Mouse (Mus musculus) kidney, postnatal 25 days (tissue): ENCODE results near the gene E2f7.

Source experiments
- DNase-seq, 2 experiments: peaks; one replicate each; pipeline ENCODE4 v3.0.0; 2021; ENCODE audit warnings: mixed read lengths in 2 of 2

Gene E2f7

GRCm38 (mm10) chr10:110744686-110745639 is at the start of gene E2f7:
E2f7 (plus strand) TSS chr10:110745439.
- DNase-seq = peak; percentile 93 to 95

GRCm38 (mm10) chr10:110701276-110701675 is 44.0 kb upstream of the E2f7 start:
- no peak for DNase-seq

- DNase-seq = peak; percentile 45 to 54
These were observed 39.6 kb upstream of the E2f7 start for GRCm38 (mm10) chr10:110705672-110706071.

GRCm38 (mm10) chr10:110707390-110708113 is 37.7 kb upstream of the E2f7 start:
- DNase-seq = peak; percentile 55 to 79

- DNase-seq = no peak
These were observed 28.4 kb upstream of the E2f7 start for GRCm38 (mm10) chr10:110716887-110717286.

- no peak for DNase-seq
These were observed 18.8 kb upstream of the E2f7 start for GRCm38 (mm10) chr10:110726431-110726830.

- DNase-seq = peak; percentile 47 to 72
These were observed 17.4 kb upstream of the E2f7 start for GRCm38 (mm10) chr10:110727816-110728215.

GRCm38 (mm10) chr10:110733343-110733742 is 11.9 kb upstream of the E2f7 start:
- DNase-seq = peak; percentile 76 to 89

GRCm38 (mm10) chr10:110743701-110744100 is 1.5 kb upstream of the E2f7 start:
- DNase-seq = no peak

- no peak for DNase-seq
These were observed 1.1 kb upstream of the E2f7 start for GRCm38 (mm10) chr10:110744120-110744519.

GRCm38 (mm10) chr10:110745640-110746032 is 397 bp downstream of the E2f7 start:
- no peak for DNase-seq

GRCm38 (mm10) chr10:110749081-110749480 is 3.8 kb downstream of the E2f7 start:
- no peak for DNase-seq

- no peak for DNase-seq
These were observed 4.5 kb downstream of the E2f7 start for GRCm38 (mm10) chr10:110749510-110750305.

- no peak for DNase-seq
These were observed 7.6 kb downstream of the E2f7 start for GRCm38 (mm10) chr10:110752849-110753248.

- no peak for DNase-seq
These were observed 10.3 kb downstream of the E2f7 start for GRCm38 (mm10) chr10:110755556-110755955.

- no peak for DNase-seq
These were observed 11.1 kb downstream of the E2f7 start for GRCm38 (mm10) chr10:110756271-110756793.

GRCm38 (mm10) chr10:110760552-110760951 is 15.3 kb downstream of the E2f7 start:
- peak; percentile 60 to 61 for DNase-seq

- peak in 1 of 2 experiments; percentile 11 for DNase-seq
These were observed 17.1 kb downstream of the E2f7 start for GRCm38 (mm10) chr10:110762134-110762884.

GRCm38 (mm10) chr10:110763416-110763815 is 18.2 kb downstream of the E2f7 start:
- peak in 1 of 2 experiments; percentile 3 for DNase-seq

GRCm38 (mm10) chr10:110769538-110769937 is 24.3 kb downstream of the E2f7 start:
- DNase-seq = no peak

GRCm38 (mm10) chr10:110773201-110773600 is 28.0 kb downstream of the E2f7 start:
- DNase-seq = no peak

GRCm38 (mm10) chr10:110773878-110774277 is 28.6 kb downstream of the E2f7 start:
- no peak for DNase-seq
